Mouse (Mus musculus) CH12.LX (cell line): ENCODE data around the gene Taf1a.

Experiments
- BHLHE40 ChIP-seq: IDR thresholded peaks from 2 replicates; pipeline ENCODE4 v1.6.1; 2011; ENCODE audit warnings: mild to moderate bottlenecking, low read depth, low read length, improper control_type of control experiment
- CTCF ChIP-seq, 2 experiments: IDR thresholded peaks in 1 of 2; conservative IDR thresholded peaks in 1 of 2; 2 replicates each; pipeline ENCODE4 v1.5.1; 2011 to 2012; ENCODE audit warnings: low read depth in 2 of 2, low read length in 2 of 2, improper control_type of control experiment in 1 of 2, inconsistent platforms in 1 of 2, mild to moderate bottlenecking in 1 of 2, moderate library complexity in 1 of 2
- EP300 ChIP-seq: IDR thresholded peaks from 2 replicates; pipeline ENCODE4 v1.6.1; 2011; ENCODE audit warnings: low read length, improper control_type of control experiment
- ETS1 ChIP-seq: conservative IDR thresholded peaks from 2 replicates; pipeline ENCODE4 v1.6.1; 2012; ENCODE audit warnings: low read depth, mild to moderate bottlenecking, inconsistent platforms, low read length, improper control_type of control experiment, moderate library complexity
- JUN ChIP-seq: IDR thresholded peaks from 2 replicates; pipeline ENCODE4 v1.6.1; 2011; ENCODE audit warnings: low read depth, mild to moderate bottlenecking, low read length, improper control_type of control experiment, moderate library complexity; ENCODE audit not compliant: insufficient read depth
- JUND ChIP-seq: conservative IDR thresholded peaks from 2 replicates; pipeline ENCODE4 v1.6.1; 2011; ENCODE audit warnings: low read depth, low read length, improper control_type of control experiment
- POLR2A ChIP-seq: IDR thresholded peaks from 2 replicates; pipeline ENCODE4 v1.6.1; 2011; ENCODE audit warnings: low read depth, mild to moderate bottlenecking, improper control_type of control experiment, low read length
- SMC3 ChIP-seq: IDR thresholded peaks from 2 replicates; pipeline ENCODE4 v1.6.1; 2011; ENCODE audit warnings: low read depth, low read length, improper control_type of control experiment
- USF2 ChIP-seq: conservative IDR thresholded peaks from 2 replicates; pipeline ENCODE4 v1.6.1; 2011; ENCODE audit warnings: low read depth, low read length, improper control_type of control experiment
- ZC3H11A ChIP-seq: IDR thresholded peaks from 2 replicates; pipeline ENCODE4 v1.6.1; 2012; ENCODE audit warnings: low read depth, mild to moderate bottlenecking, inconsistent platforms, low read length, improper control_type of control experiment
- ZNF384 ChIP-seq: IDR thresholded peaks from 2 replicates; pipeline ENCODE4 v1.6.1; 2012; ENCODE audit warnings: low read depth, low read length, improper control_type of control experiment, inconsistent platforms

DNA sequence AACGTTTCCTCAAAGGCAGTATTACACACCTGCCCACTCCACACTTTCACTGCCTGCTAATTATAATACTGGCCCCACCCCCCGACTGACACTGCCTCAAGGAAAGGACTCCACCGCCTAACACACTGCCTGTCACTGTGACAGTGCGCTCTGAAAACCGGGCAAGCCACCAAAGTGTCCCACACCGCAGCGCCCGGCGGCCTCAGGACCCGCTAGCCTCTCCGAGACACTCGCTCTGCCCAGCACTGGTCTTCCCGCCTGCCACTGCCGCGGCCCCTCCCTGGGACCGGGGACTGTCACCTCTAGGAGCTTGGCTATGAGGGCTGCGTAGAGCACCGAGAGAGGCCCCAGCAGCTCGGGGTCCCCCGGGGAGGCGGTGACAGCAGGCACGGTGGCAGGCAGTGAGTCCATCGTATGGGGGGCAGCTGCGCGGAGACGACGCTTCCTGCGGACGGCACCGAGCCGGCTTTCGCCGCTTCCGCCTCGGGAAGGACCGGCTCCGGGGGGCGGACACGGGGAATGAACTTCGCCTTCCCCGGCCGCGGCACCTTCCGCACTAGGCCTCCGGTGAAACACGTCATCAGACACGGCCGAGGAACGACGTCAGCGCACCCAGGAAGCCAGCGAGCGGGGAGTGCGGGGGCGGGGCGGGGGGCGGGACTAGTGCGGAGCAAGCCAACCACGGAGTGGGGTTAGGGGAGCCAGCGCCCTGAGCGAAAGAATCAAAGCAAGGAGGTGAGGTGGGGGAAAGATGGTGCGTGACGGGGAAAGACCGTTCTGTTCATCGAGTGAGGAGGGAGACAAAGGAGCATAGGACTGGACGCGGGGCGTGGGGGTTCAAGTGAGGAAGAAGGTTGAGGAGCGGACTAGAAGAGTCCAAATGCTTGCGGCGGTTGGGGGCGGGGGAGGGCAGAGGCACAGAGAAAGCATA is 43.6 kb upstream of the Taf1a start:
- TF ChIP-seq ZC3H11A, result no peak
- no peak for TF ChIP-seq CTCF (conservative IDR thresholded peaks at IDR 0.05 in 1 of 2, IDR thresholded peaks at IDR 0.05 in 1 of 2; ENCODE audit: low read depth in 2 of 2, low read length in 2 of 2)
- no peak for TF ChIP-seq SMC3
- TF ChIP-seq JUND, result no peak
- TF ChIP-seq ZNF384, result no peak
- no peak for TF ChIP-seq EP300
- TF ChIP-seq JUN, result no peak
- peak; percentile 61 for TF ChIP-seq POLR2A
- no peak for TF ChIP-seq USF2
- no peak for TF ChIP-seq BHLHE40
- TF ChIP-seq ETS1, result no peak
